Mouse (Mus musculus) lung, embryonic 14.5 days (tissue): ENCODE measurements around the gene Hapln4. TPM values are rescaled to one million over a fixed set of nuclear protein-coding genes. Genes with fewer than 3 reads are reported as not detected.
A peak's percentile ranks its signal among the peaks of the same experiment; 100 is the strongest.

Source experiments
- ATAC-seq: fragments of 200-750 bp; cut with Nextera tagmentation; 2 replicates; pipeline ENCODE4 v1.8.0; 2017; ENCODE audit warnings: mild to moderate bottlenecking, moderate TSS enrichment, moderate library complexity; ENCODE audit not compliant: insufficient read depth
- DNase-seq: peaks from one replicate; pipeline ENCODE4 v3.0.0-alpha.2; 2015
- H3K27ac ChIP-seq: fragments of 300-500 bp; sonication (generic); 2 replicates; pipeline ENCODE4 v1.5.1; 2014; ENCODE audit warnings: low read depth, mild to moderate bottlenecking, moderate library complexity
- H3K27me3 ChIP-seq: fragments of 300-500 bp; sonication (generic); 2 replicates; pipeline ENCODE4 v1.6.1; 2014; ENCODE audit warnings: low read length, control low read depth; ENCODE audit not compliant: insufficient read depth
- H3K36me3 ChIP-seq: fragments of 300-500 bp; sonication (generic); 2 replicates; pipeline ENCODE4 v1.6.1; 2014; ENCODE audit warnings: control low read depth; ENCODE audit not compliant: insufficient read depth
- H3K4me1 ChIP-seq: fragments of 300-500 bp; sonication (generic); 2 replicates; pipeline ENCODE4 v1.6.1; 2014; ENCODE audit warnings: antibody characterized with exemption, control low read depth; ENCODE audit not compliant: insufficient read depth
- H3K4me2 ChIP-seq: fragments of 300-500 bp; sonication (generic); 2 replicates; pipeline ENCODE4 v1.6.1; 2014; ENCODE audit warnings: mild to moderate bottlenecking
- H3K4me3 ChIP-seq: fragments of 300-500 bp; sonication (generic); 2 replicates; pipeline ENCODE4 v1.5.1; 2014; ENCODE audit warnings: low read depth, low read length
- H3K9ac ChIP-seq: fragments of 300-500 bp; sonication (generic); 2 replicates; pipeline ENCODE4 v1.6.1; 2014
- H3K9me3 ChIP-seq: fragments of 300-500 bp; sonication (generic); 2 replicates; pipeline ENCODE4 v1.6.1; 2016; ENCODE audit warnings: low read depth, low read length, control low read depth
- CTCF ChIP-seq: IDR thresholded peaks from 2 replicates; pipeline ENCODE4 v1.5.1; 2016; ENCODE audit warnings: antibody characterized with exemption, low read depth
- WGBS: fragments of 180-500 bp; shearing (Covaris S2); extraction: QIAGEN DNeasy Blood & Tissue Kit; methylation state at CpG from one replicate; pipeline ENCODE4 v1.1.7; 2014; 5-methylcytosine and 5-hydroxymethylcytosine counted together
- polyA plus RNA-seq: library from polyadenylated mRNA; unstranded; fragments of >200 nt; fragmentation: Nextera tagmentation; extraction: Ambion mirVana; gene quantifications from 2 replicates; pipeline ENCODE4 v1.2.1, GENCODE M21; 2014

Gene Hapln4
- polyA plus RNA-seq, 1 experiment from 2014 or later: 0.05 TPM

DNA sequence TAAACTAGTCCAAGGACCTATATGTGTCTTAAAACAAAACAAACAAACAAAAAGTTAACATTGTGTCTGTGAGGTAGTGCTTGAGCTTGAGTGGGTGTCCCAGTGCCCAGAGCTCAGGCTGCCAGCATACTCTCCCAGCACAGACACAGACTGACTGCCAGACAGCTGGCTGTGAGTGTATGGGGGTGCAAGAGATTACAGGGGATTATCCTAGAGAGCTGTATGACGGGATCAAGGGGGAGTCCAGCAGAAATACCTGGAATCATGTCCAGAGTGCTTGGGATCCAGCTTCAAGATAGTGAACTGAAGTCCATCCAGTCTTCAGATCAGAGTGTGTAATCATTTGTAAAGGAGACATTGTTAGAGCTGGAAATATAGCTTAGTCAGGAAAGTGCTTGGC lies 25.5 kb upstream of the Hapln4 start:
- Histone ChIP-seq H3K4me1 (no peaks in the 10 kb centered on the region), H3K27me3 (no peaks in the 10 kb centered on the region), H3K27ac (no peak overlapping the region), H3K36me3 (peaks cover 90% of the 10 kb centered on the region), H3K9ac (no peak overlapping the region), H3K4me3 (no peak overlapping the region), H3K4me2 (no peak overlapping the region), H3K9me3 (no peaks in the 10 kb centered on the region)
- TF ChIP-seq CTCF: no peak
- ATAC-seq (no peak), DNase-seq (no peak)
- 84% methylated on average over 1 of the region's 1 CpGs for WGBS

DNA sequence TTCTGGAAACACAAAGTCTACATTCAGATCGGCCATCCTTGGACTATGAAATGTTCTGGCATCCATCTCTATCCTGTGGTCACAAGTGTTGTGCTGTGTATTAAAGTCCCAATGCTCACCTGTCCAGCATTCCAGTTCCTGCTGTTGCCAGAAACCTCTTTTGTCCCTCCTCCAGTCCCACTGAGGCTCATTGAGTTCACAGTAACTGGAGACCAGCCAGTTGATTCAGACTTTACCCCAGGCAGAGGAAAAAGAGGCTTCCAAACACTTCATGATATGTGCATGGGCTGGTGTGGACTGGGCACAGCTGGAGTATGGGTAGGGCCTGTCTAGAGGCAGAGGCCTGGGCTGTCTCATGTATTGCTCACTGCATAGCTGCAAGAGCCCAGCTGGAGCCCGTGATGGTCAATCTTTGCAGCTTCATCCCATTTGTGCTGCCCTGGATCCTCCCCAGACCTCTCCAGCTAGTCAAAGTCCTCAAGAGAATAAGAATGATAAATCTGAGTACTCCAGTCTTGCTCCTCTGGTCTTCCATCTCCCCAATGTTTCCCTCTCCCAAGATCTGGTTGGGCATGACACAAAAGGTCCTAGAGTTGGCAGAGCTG lies 11.3 kb upstream of the Hapln4 start:
- Histone ChIP-seq H3K9ac (no peak overlapping the region), H3K4me1 (peaks cover 6% of the 10 kb centered on the region; the same call in 1 of the 2 replicates), H3K9me3 (no peaks in the 10 kb centered on the region), H3K27me3 (no peaks in the 10 kb centered on the region), H3K27ac (no peak overlapping the region; the same call in 1 of the 2 replicates), H3K36me3 (peaks cover 45% of the 10 kb centered on the region), H3K4me3 (no peak overlapping the region), H3K4me2 (peak overlapping the region; percentile 58)
- ATAC-seq (peak; percentile 62; the same call in 1 of the 2 replicates), DNase-seq (no peak)
- 68% methylated on average over 2 of the region's 2 CpGs for WGBS
- TF ChIP-seq CTCF: no peak

DNA sequence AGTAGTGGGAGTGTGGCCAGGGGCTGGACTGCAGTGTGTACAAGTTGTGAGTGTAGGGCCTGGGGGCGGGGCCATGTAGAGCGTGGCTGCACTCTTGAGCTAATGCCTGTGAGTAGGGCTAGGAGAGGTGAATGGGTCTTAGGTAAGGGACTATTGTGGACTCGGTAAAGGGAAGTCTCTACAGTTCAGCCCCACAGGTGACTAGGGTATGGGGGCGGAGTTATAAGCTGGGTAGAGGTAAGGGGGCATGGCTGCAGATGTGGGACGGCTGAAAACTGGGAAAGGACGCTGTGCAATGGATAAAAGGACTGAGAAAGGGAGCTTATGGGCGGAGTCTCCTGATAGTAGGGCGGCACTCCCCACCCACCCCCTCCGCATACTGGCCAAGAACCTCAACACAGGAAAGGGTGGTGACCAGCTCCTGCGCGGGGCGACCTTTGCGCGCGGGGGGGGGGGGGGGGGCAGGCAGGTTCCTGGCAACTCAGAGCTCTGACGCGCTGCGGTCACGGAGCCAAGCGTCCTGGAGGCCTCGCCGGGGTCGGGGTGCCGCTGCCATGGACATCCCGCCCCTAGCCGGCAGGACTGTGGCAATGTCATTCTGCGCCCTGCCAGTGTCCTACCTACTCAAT lies 10.7 kb upstream of the Hapln4 start, which contains the start of gene Tm6sf2:
Gene Tm6sf2, plus strand, starts transcription at position 484 of the 629 bp plus-strand sequence.
- H3K36me3 ChIP-seq: peaks cover 39% of the 10 kb centered on the region
- H3K9me3 ChIP-seq: no peaks in the 10 kb centered on the region
- no peak within 1 kb of the TSS; the same call in 1 of the 2 replicates for H3K27ac ChIP-seq
- peak within 1 kb of the TSS; percentile 9; the same call in 1 of the 2 replicates for H3K4me3 ChIP-seq
- TF ChIP-seq CTCF: no peak
- DNase-seq (peak; percentile 42), ATAC-seq (peak; percentile 81)
- no peaks in the 10 kb centered on the region for H3K27me3 ChIP-seq
- H3K4me1 ChIP-seq: peaks cover 6% of the 10 kb centered on the region; the same call in 1 of the 2 replicates
- peak within 1 kb of the TSS; percentile 9; the same call in 1 of the 2 replicates for H3K9ac ChIP-seq
- peak within 1 kb of the TSS; percentile 58 for H3K4me2 ChIP-seq
- 9% methylated on average over 18 of the region's 27 CpGs for WGBS

DNA sequence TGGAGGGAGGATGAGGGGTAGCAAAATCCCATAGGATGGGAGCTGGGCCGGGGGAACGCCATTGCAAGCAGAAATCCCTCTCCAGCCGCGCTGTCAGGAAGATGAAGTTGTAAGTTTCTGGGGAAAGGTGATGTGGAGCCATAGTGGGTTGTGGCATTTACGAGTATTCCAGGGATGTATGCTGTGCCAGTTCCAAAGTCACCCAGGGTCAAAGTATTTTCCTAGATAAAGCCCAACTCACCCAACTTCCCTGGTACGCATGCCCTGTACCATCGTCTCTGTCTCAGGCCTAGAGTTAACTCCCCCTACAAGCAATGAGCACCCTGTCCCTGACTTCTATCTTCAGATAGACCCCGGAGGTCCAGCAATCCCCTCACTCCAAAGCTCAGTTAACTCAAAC lies 10.1 kb upstream of the Hapln4 start:
- Histone ChIP-seq H3K27ac (no peak overlapping the region), H3K4me2 (peak overlapping the region; percentile 58), H3K9me3 (no peaks in the 10 kb centered on the region), H3K27me3 (no peaks in the 10 kb centered on the region), H3K36me3 (peaks cover 34% of the 10 kb centered on the region), H3K4me3 (no peak overlapping the region), H3K4me1 (peaks cover 6% of the 10 kb centered on the region; the same call in 1 of the 2 replicates), H3K9ac (peak overlapping the region; percentile 9; the same call in 1 of the 2 replicates)
- no peak for ATAC-seq
- DNase-seq: no peak
- WGBS: 52% methylated on average over 8 of the region's 8 CpGs
- TF ChIP-seq CTCF: no peak

DNA sequence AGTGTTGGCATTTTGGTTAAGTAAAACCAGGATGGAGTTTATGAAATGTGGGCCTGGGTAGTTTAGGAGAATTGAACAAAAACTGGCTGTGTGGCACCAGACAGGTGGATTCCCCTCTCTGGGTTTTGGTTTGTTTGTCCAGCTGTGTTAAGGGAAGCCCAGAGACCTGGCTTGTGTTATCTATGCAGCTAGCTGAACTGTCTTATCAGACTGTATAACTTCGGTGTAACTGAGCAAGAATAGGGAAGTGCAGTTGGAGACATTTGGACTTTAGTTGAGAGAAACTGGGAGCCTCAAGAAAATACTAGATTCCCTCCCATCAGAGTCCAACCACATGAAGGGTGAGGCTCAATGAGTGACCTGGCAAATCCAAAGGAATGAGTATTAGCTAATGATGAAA lies 9.6 kb upstream of the Hapln4 start:
- TF ChIP-seq CTCF: no peak
- Histone ChIP-seq H3K4me1 (peaks cover 6% of the 10 kb centered on the region; the same call in 1 of the 2 replicates), H3K9me3 (no peaks in the 10 kb centered on the region), H3K4me2 (no peak overlapping the region), H3K27me3 (no peaks in the 10 kb centered on the region), H3K27ac (no peak overlapping the region), H3K4me3 (no peak overlapping the region), H3K36me3 (peaks cover 30% of the 10 kb centered on the region), H3K9ac (no peak overlapping the region)
- no peak for ATAC-seq
- 61% methylated on average over 1 of the region's 1 CpGs for WGBS
- no peak for DNase-seq

DNA sequence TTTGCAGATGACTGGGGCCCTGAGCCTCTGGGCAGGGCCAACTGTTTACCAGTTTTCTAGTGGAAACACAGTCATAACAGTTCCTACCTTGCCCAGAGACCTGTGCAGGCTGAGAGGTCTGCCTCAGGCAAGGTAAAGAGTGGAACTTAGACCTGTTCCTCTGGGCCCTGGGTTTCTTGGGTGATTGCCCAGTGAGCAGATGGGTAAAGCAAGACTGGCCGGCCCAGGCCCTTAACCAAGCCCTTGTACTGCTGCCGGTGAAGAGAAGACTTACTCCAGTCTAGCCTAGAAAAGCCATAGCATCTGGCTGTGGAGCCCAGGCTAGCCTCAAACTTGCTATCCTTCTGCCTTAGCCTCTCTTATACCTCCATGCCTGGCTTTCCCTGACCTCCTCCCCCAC lies 1.3 kb upstream of the Hapln4 start:
- ATAC-seq: no peak
- H3K27me3 ChIP-seq: peaks cover 53% of the 10 kb centered on the region
- H3K4me3 ChIP-seq: no peak overlapping the region
- H3K9me3 ChIP-seq: no peaks in the 10 kb centered on the region
- H3K4me2 ChIP-seq: no peak overlapping the region
- no peaks in the 10 kb centered on the region for H3K4me1 ChIP-seq
- no peak for TF ChIP-seq CTCF
- no peak for DNase-seq
- no peak overlapping the region for H3K27ac ChIP-seq
- H3K9ac ChIP-seq: no peak overlapping the region
- H3K36me3 ChIP-seq: no peaks in the 10 kb centered on the region
- WGBS: 89% methylated on average over 2 of the region's 2 CpGs
